Mouse (Mus musculus) ES-E14 (cell line): ENCODE data around the gene Ptprt. TPM values are rescaled to one million over a fixed set of nuclear protein-coding genes. Genes with fewer than 3 reads are reported as not detected.

Source experiments
- DNase-seq: peaks from one replicate; pipeline ENCODE4 v3.0.0-alpha.2; 2013; ENCODE audit warnings: low read depth, low spot score
- H3K27ac ChIP-seq: 2 replicates; pipeline ENCODE4 v1.5.1; 2012; ENCODE audit warnings: low read depth, mild to moderate bottlenecking, low read length, moderate library complexity, mixed read lengths; ENCODE audit not compliant: poor library complexity, insufficient read depth, severe bottlenecking
- H3K36me3 ChIP-seq: 2 replicates; pipeline ENCODE4 v1.6.1; 2012; ENCODE audit warnings: mild to moderate bottlenecking, low read length, moderate library complexity, mixed read lengths; ENCODE audit not compliant: control insufficient read depth, poor library complexity, insufficient read depth, severe bottlenecking
- H3K4me1 ChIP-seq, 2 experiments: fragments of 150-350 bp in 1 of 2; sonication (generic) in 1 of 2; 2 replicates each; pipeline ENCODE4 v1.6.1; 2012; ENCODE audit warnings: low read length in 2 of 2, mild to moderate bottlenecking in 1 of 2, mixed read lengths in 1 of 2; ENCODE audit not compliant: control insufficient read depth in 2 of 2, insufficient read depth in 2 of 2, poor library complexity in 1 of 2
- H3K4me3 ChIP-seq, 2 experiments: fragments of 150-350 bp in 1 of 2; sonication (generic) in 1 of 2; 2 replicates each; pipeline ENCODE4 v1.5.1; 2012; ENCODE audit warnings: low read length in 2 of 2, low read depth in 1 of 2, mild to moderate bottlenecking in 1 of 2, mixed read lengths in 1 of 2; ENCODE audit not compliant: insufficient read depth in 1 of 2, poor library complexity in 1 of 2, severe bottlenecking in 1 of 2
- H3K9ac ChIP-seq: 2 replicates; pipeline ENCODE4 v1.6.1; 2012; ENCODE audit warnings: low read depth, mild to moderate bottlenecking, low read length, mixed read lengths; ENCODE audit not compliant: poor library complexity, insufficient read depth, severe bottlenecking
- H3K9me3 ChIP-seq: fragments of 150-350 bp; sonication (generic); 2 replicates; pipeline ENCODE4 v1.6.1; 2012; ENCODE audit warnings: low read depth, mild to moderate bottlenecking, low read length; ENCODE audit not compliant: control insufficient read depth, insufficient read depth
- CHD2 ChIP-seq: IDR thresholded peaks from 2 replicates; pipeline ENCODE4 v1.6.1; 2014; ENCODE audit warnings: mild to moderate bottlenecking, low read depth, low read length, inconsistent platforms
- HCFC1 ChIP-seq: IDR thresholded peaks from 2 replicates; pipeline ENCODE4 v1.6.1; 2012; ENCODE audit warnings: low read length, inconsistent platforms, borderline replicate concordance; ENCODE audit not compliant: insufficient read depth
- MAFK ChIP-seq: IDR thresholded peaks from 2 replicates; pipeline ENCODE4 v1.6.1; 2014; ENCODE audit warnings: mild to moderate bottlenecking, low read depth, low read length, inconsistent platforms; ENCODE audit not compliant: insufficient read depth
- ZC3H11A ChIP-seq: IDR thresholded peaks from 2 replicates; pipeline ENCODE4 v1.6.1; 2012; ENCODE audit warnings: low read depth, mild to moderate bottlenecking, inconsistent platforms, low read length, borderline replicate concordance
- ZNF384 ChIP-seq: IDR thresholded peaks from 2 replicates; pipeline ENCODE4 v1.6.1; 2012; ENCODE audit warnings: low read depth, low read length, inconsistent platforms
- in situ Hi-C, 2 experiments: fragments of 600-800 bp; cut with MboI; formaldehyde crosslinking; loops; one replicate each; pipeline ENCODE4 v1.15.1; 2025; ENCODE audit warnings: low sequenced_read_pairs in 2 of 2, inconsistent platforms in 1 of 2; ENCODE audit not compliant: unreplicated experiment in 2 of 2
- total RNA-seq: library from RNA; depleted of rRNA; stranded (reverse); fragments of 300-350 nt; gene quantifications from 2 replicates; pipeline ENCODE4 v1.2.3, GENCODE M21; 2012

The Ptprt gene
- total RNA-seq, 1 experiment = 0.40 TPM

- Histone ChIP-seq H3K9ac (no peak overlapping the region), H3K4me3 (no peak overlapping the region), H3K4me1 (no peaks in the 10 kb centered on the region), H3K27ac (no peak overlapping the region), H3K9me3 (no peaks in the 10 kb centered on the region), H3K36me3 (no peaks in the 10 kb centered on the region)
- in situ Hi-C loops = no loop called here
- no peak for TF ChIP-seq MAFK
- TF ChIP-seq HCFC1 = no peak
- no peak for TF ChIP-seq ZC3H11A
- no peak for TF ChIP-seq ZNF384
- TF ChIP-seq CHD2 = no peak
- DNase-seq = no peak
Observed at GRCm38 (mm10) chr2:161570236-161570995, 1090.5 kb downstream of the Ptprt start.

GRCm38 (mm10) chr2:161561502-161561901 lies 1099.4 kb downstream of the Ptprt start:
- Histone ChIP-seq H3K36me3 (no peaks in the 10 kb centered on the region), H3K9ac (no peak overlapping the region), H3K9me3 (no peaks in the 10 kb centered on the region), H3K4me1 (no peaks in the 10 kb centered on the region), H3K27ac (no peak overlapping the region), H3K4me3 (no peak overlapping the region)
- no peak for DNase-seq
- TF ChIP-seq HCFC1 (no peak), CHD2 (no peak), ZNF384 (no peak), MAFK (no peak), ZC3H11A (no peak)
- in situ Hi-C loops = no loop called here

GRCm38 (mm10) chr2:161557874-161558273 lies 1103.1 kb downstream of the Ptprt start:
- no peak for DNase-seq
- H3K27ac ChIP-seq = no peak overlapping the region
- TF ChIP-seq ZC3H11A (no peak), MAFK (no peak), HCFC1 (no peak), CHD2 (no peak), ZNF384 (no peak)
- no peaks in the 10 kb centered on the region for H3K36me3 ChIP-seq
- H3K4me1 ChIP-seq = no peaks in the 10 kb centered on the region
- no peak overlapping the region for H3K9ac ChIP-seq
- in situ Hi-C loops = no loop called here
- H3K9me3 ChIP-seq = no peaks in the 10 kb centered on the region
- no peak overlapping the region for H3K4me3 ChIP-seq

- no peak overlapping the region for H3K9ac ChIP-seq
- no peaks in the 10 kb centered on the region for H3K9me3 ChIP-seq
- H3K4me1 ChIP-seq = no peaks in the 10 kb centered on the region
- in situ Hi-C loops = no loop called here
- TF ChIP-seq HCFC1 = no peak
- no peak for TF ChIP-seq CHD2
- TF ChIP-seq ZC3H11A = no peak
- no peak for DNase-seq
- H3K27ac ChIP-seq = no peak overlapping the region
- no peaks in the 10 kb centered on the region for H3K36me3 ChIP-seq
- no peak overlapping the region for H3K4me3 ChIP-seq
Observed at GRCm38 (mm10) chr2:161553651-161554050, 1107.3 kb downstream of the Ptprt start.

GRCm38 (mm10) chr2:161552011-161552410 lies 1108.9 kb downstream of the Ptprt start:
- H3K4me3 ChIP-seq = no peak overlapping the region
- in situ Hi-C loops = no loop called here
- H3K9me3 ChIP-seq = no peaks in the 10 kb centered on the region
- no peak overlapping the region for H3K27ac ChIP-seq
- H3K4me1 ChIP-seq = no peaks in the 10 kb centered on the region
- no peak for TF ChIP-seq CHD2
- TF ChIP-seq MAFK = no peak
- no peak for TF ChIP-seq ZC3H11A
- TF ChIP-seq ZNF384 = no peak
- TF ChIP-seq HCFC1 = no peak
- no peaks in the 10 kb centered on the region for H3K36me3 ChIP-seq
- DNase-seq = no peak
- no peak overlapping the region for H3K9ac ChIP-seq
